Mouse (Mus musculus) CH12.LX (cell line): Measurements from ENCODE around the gene Erlec1. TPM values are rescaled to one million over a fixed set of nuclear protein-coding genes. Genes with fewer than 3 reads are reported as not detected.

Experiments
- DNase-seq: peaks from one replicate; pipeline ENCODE4 v3.0.0-alpha.2; 2013; ENCODE audit errors: extremely low read depth
- H3K27ac ChIP-seq: 2 replicates; pipeline ENCODE4 v1.5.1; 2012; ENCODE audit warnings: low read depth, mild to moderate bottlenecking, control low read depth, moderate library complexity; ENCODE audit not compliant: insufficient read depth
- H3K27me3 ChIP-seq: replicated peaks from 2 replicates; pipeline ENCODE3; 2012; ENCODE audit warnings: inconsistent platforms
- H3K36me3 ChIP-seq, 2 experiments: replicated peaks in 1 of 2; 2 replicates each; pipeline versions ENCODE3 to v1.6.1; 2012; ENCODE audit warnings: inconsistent platforms in 1 of 2, low read length in 1 of 2, mild to moderate bottlenecking in 1 of 2, mixed read lengths in 1 of 2, moderate library complexity in 1 of 2; ENCODE audit not compliant: control insufficient read depth in 1 of 2, insufficient read depth in 1 of 2
- H3K4me1 ChIP-seq, 2 experiments: 2 replicates each; pipeline ENCODE4 v1.6.1; 2012; ENCODE audit warnings: inconsistent platforms in 1 of 2, moderate library complexity in 1 of 2; ENCODE audit not compliant: insufficient read depth in 2 of 2, control insufficient read depth in 1 of 2
- H3K4me2 ChIP-seq: 2 replicates; pipeline ENCODE4 v1.6.1; 2012; ENCODE audit warnings: low read depth, mild to moderate bottlenecking, control low read depth; ENCODE audit not compliant: poor library complexity, insufficient read depth, severe bottlenecking
- H3K4me3 ChIP-seq, 3 experiments: fragments of 150-350 bp in 1 of 3; sonication (generic) in 1 of 3; replicated peaks in 1 of 3; 2 replicates each; pipeline versions ENCODE3 to v1.5.1; 2011 to 2012; ENCODE audit warnings: low read depth in 2 of 3, low read length in 2 of 3, mild to moderate bottlenecking in 2 of 3, moderate library complexity in 2 of 3, control low read depth in 1 of 3, improper control_type of control experiment in 1 of 3, inconsistent platforms in 1 of 3, mixed read lengths in 1 of 3; ENCODE audit not compliant: poor library complexity in 1 of 3
- H3K79me2 ChIP-seq: replicated peaks from 2 replicates; pipeline ENCODE4 v1.6.1; 2012; ENCODE audit warnings: mild to moderate bottlenecking, moderate library complexity; ENCODE audit not compliant: control insufficient read depth, poor library complexity, insufficient read depth, severe bottlenecking; ENCODE audit errors: extremely low read depth
- H3K9ac ChIP-seq: 2 replicates; pipeline ENCODE4 v1.6.1; 2012; ENCODE audit warnings: low read depth, mild to moderate bottlenecking, control low read depth, moderate library complexity; ENCODE audit not compliant: insufficient read depth
- H3K9me3 ChIP-seq: replicated peaks from 2 replicates; pipeline ENCODE3; 2012; ENCODE audit warnings: low read length, inconsistent platforms, mixed read lengths
- BHLHE40 ChIP-seq: IDR thresholded peaks from 2 replicates; pipeline ENCODE4 v1.6.1; 2011; ENCODE audit warnings: mild to moderate bottlenecking, low read depth, low read length, improper control_type of control experiment
- CHD1 ChIP-seq: IDR thresholded peaks from 2 replicates; pipeline ENCODE4 v1.6.1; 2012; ENCODE audit warnings: low read depth, low read length, improper control_type of control experiment, inconsistent platforms
- ELF1 ChIP-seq: IDR thresholded peaks from 2 replicates; pipeline ENCODE4 v1.6.1; 2014; ENCODE audit warnings: low read depth, mild to moderate bottlenecking, inconsistent platforms, low read length, improper control_type of control experiment
- HCFC1 ChIP-seq: IDR thresholded peaks from 2 replicates; pipeline ENCODE4 v1.6.1; 2012; ENCODE audit warnings: low read depth, mild to moderate bottlenecking, inconsistent platforms, low read length, improper control_type of control experiment
- JUND ChIP-seq: conservative IDR thresholded peaks from 2 replicates; pipeline ENCODE4 v1.6.1; 2011; ENCODE audit warnings: low read depth, low read length, improper control_type of control experiment
- KAT2A ChIP-seq: IDR thresholded peaks from 2 replicates; pipeline ENCODE4 v1.6.1; 2012; ENCODE audit warnings: low read length, improper control_type of control experiment, inconsistent platforms; ENCODE audit not compliant: insufficient replicate concordance
- MAX ChIP-seq: IDR thresholded peaks from 2 replicates; pipeline ENCODE4 v1.6.1; 2011; ENCODE audit warnings: low read length, improper control_type of control experiment
- MXI1 ChIP-seq: IDR thresholded peaks from 2 replicates; pipeline ENCODE4 v1.6.1; 2011; ENCODE audit warnings: mild to moderate bottlenecking, low read depth, low read length, improper control_type of control experiment
- SMC3 ChIP-seq: IDR thresholded peaks from 2 replicates; pipeline ENCODE4 v1.6.1; 2011; ENCODE audit warnings: low read depth, low read length, improper control_type of control experiment
- USF1 ChIP-seq: IDR thresholded peaks from 2 replicates; pipeline ENCODE4 v1.6.1; 2014; ENCODE audit warnings: low read depth, mild to moderate bottlenecking, inconsistent platforms, low read length, improper control_type of control experiment
- USF2 ChIP-seq: conservative IDR thresholded peaks from 2 replicates; pipeline ENCODE4 v1.6.1; 2011; ENCODE audit warnings: low read depth, low read length, improper control_type of control experiment
- ZKSCAN1 ChIP-seq: IDR thresholded peaks from 2 replicates; pipeline ENCODE4 v1.6.1; 2012; ENCODE audit warnings: low read depth, inconsistent platforms, low read length, improper control_type of control experiment, borderline replicate concordance
- ZMIZ1 ChIP-seq: IDR thresholded peaks from 2 replicates; pipeline ENCODE4 v1.6.1; 2012; ENCODE audit warnings: low read depth, mild to moderate bottlenecking, inconsistent platforms, low read length, improper control_type of control experiment
- dilution Hi-C: fragments of 300-500 bp; cut with MboI; formaldehyde crosslinking; loops from 2 replicates; pipeline ENCODE4 v1.14.3; 2020; ENCODE audit warnings: low sequenced_read_pairs; ENCODE audit not compliant: extremely low pct_unique_long_range_greater_than_20kb, extremely low pct_ligation_motif_present
- in situ Hi-C: fragments of 300-500 bp; cut with MboI; formaldehyde crosslinking; loops from 3 replicates; pipeline ENCODE4 v1.14.3; 2019; ENCODE audit warnings: low sequenced_read_pairs, low pct_ligation_motif_present, low pct_unique_long_range_greater_than_20kb, mixed read lengths
- polyA plus RNA-seq: library from polyadenylated mRNA; unstranded; fragments of >175 nt; gene quantifications from 2 replicates; pipeline ENCODE4 v1.2.1, GENCODE M21; 2012; ENCODE audit warnings: low read depth; ENCODE audit not compliant: insufficient read length
- total RNA-seq, 2 experiments: library from RNA; depleted of rRNA; stranded (reverse); fragments of 300-350 nt in 1 of 2; fragments of >200 nt in 1 of 2; gene quantifications; 2 replicates each; pipeline ENCODE4 v1.2.3; 2012 to 2014

Erlec1 gene
- total and polyA plus RNA-seq, 3 experiments: 16.7 to 52.3 (median 24.5) TPM

DNA sequence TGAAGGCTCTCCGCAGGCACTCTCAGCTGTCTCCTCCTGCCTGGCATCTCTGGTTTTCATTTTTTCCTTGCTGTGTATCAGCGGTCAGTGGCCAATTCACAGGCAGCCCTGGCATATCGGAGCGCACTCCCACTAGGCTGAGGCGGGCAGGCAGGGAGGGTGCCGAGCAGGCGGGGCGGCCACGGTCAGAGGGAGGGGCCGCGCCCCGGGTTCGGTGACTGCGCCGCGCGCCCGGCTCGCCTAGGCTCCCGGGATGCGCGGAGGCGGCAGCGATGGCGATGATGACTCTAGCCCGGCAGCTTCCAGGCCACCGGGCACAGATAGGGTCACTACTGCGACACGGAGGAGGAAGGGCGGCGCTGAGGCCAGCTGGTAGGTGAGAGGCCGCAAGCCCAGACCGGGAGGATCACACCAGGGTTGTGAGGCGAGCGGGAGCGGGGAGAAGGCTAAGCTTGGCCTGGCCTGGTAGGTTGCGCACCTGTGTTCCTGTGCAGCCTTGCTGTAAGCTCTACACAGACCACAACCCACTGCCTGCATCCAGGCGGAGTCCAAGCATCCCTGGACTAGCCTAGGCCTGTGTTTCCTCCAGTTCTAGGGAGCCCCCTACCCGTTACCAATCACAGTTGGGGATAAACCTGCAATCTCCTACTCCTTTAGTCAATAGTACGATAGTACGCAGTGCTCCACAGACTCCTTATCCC, 68.8 kb downstream of the Erlec1 start, which contains the start of the genes Gpr75 and Asb3:
Gene Gpr75 (plus strand): TSS at position 188 of the 701 bp plus-strand sequence.
Gene Asb3 (plus strand): TSS at position 246 of the 701 bp plus-strand sequence.
- dilution Hi-C loops: no loop called here
- no peak within 1 kb of the TSS for H3K4me2 ChIP-seq
- H3K27me3 ChIP-seq: no peaks in the 10 kb centered on the region
- no peaks in the 10 kb centered on the region for H3K4me1 ChIP-seq
- TF ChIP-seq JUND (no peak), ELF1 (no peak), CHD1 (no peak), MAX (no peak), SMC3 (no peak), ZKSCAN1 (no peak), BHLHE40 (no peak), KAT2A (no peak), USF1 (no peak), HCFC1 (no peak), USF2 (no peak), MXI1 (no peak), ZMIZ1 (no peak)
- no peak within 1 kb of the TSS for H3K9ac ChIP-seq
- no peak within 1 kb of the TSS for H3K4me3 ChIP-seq
- no peak for DNase-seq
- H3K9me3 ChIP-seq: no peaks in the 10 kb centered on the region
- no peak within 1 kb of the TSS for H3K27ac ChIP-seq
- H3K36me3 ChIP-seq: peaks cover 0 to 10% of the 10 kb centered on the region in 2 experiments
- no peaks in the 10 kb centered on the region for H3K79me2 ChIP-seq
- in situ Hi-C loops: no loop called here

Other genes starting within 250 kb of the Erlec1 start
- 30.7 and 36.3 TPM in 2 replicates for gene Psme4, start 182.6 kb downstream of the Erlec1 start, total RNA-seq (2012; rRNA removed)
- gene Psme4, start 182.6 kb downstream of the Erlec1 start, total RNA-seq (2014; rRNA removed): 43.1 and 51.5 TPM in 2 replicates
- gene Psme4, start 182.6 kb downstream of the Erlec1 start, polyA plus RNA-seq: 38.2 and 43.8 TPM in 2 replicates
- gene Gpr75, start 69.0 kb downstream of the Erlec1 start, total RNA-seq (2012; rRNA removed): not detected in 2 replicates
- gene Gpr75, start 69.0 kb downstream of the Erlec1 start, total RNA-seq (2014; rRNA removed): not detected in 2 replicates
- not detected in 2 replicates for gene Gpr75, start 69.0 kb downstream of the Erlec1 start, polyA plus RNA-seq
- gene Asb3, start 68.9 kb downstream of the Erlec1 start, total RNA-seq (2012; rRNA removed): 12.9 and 14.1 TPM in 2 replicates
- 35.5 and 39.3 TPM in 2 replicates for gene Asb3, start 68.9 kb downstream of the Erlec1 start, total RNA-seq (2014; rRNA removed)
- gene Asb3, start 68.9 kb downstream of the Erlec1 start, polyA plus RNA-seq: 14.1 and 15.1 TPM in 2 replicates
- 8.7 and 11.0 TPM in 2 replicates for gene Chac2, start 32.0 kb upstream of the Erlec1 start, total RNA-seq (2012; rRNA removed)
- gene Chac2, start 32.0 kb upstream of the Erlec1 start, total RNA-seq (2014; rRNA removed): 25.0 and 26.9 TPM in 2 replicates
- gene Chac2, start 32.0 kb upstream of the Erlec1 start, polyA plus RNA-seq: 9.2 and 9.6 TPM in 2 replicates
- not detected in 2 replicates for gene Gm17332, start 228.1 kb upstream of the Erlec1 start, total RNA-seq (2012; rRNA removed)
- gene Gm17332, start 228.1 kb upstream of the Erlec1 start, total RNA-seq (2014; rRNA removed): not detected in 2 replicates
- gene Gm17332, start 228.1 kb upstream of the Erlec1 start, polyA plus RNA-seq: not detected in 2 replicates